Mouse (Mus musculus) cerebellum, adult 2 months (tissue): ENCODE data around the gene Pacsin1.

ENCODE experiments used
- CTCF ChIP-seq: fragments of 200-500 bp; IDR thresholded peaks from 2 replicates; pipeline ENCODE4 v1.5.1; 2011; ENCODE audit warnings: low read depth, mild to moderate bottlenecking, control low read depth, low read length, moderate library complexity, borderline replicate concordance; ENCODE audit not compliant: insufficient read depth
- POLR2A ChIP-seq: fragments of 200-500 bp; IDR thresholded peaks from 2 replicates; pipeline ENCODE4 v1.6.1; 2011; ENCODE audit warnings: low read length, control low read depth, borderline replicate concordance; ENCODE audit not compliant: insufficient read depth

- no peak for TF ChIP-seq CTCF
- no peak for TF ChIP-seq POLR2A
These were observed 43.8 kb upstream of the Pacsin1 start for GRCm38 (mm10) chr17:27611519-27611884.
